Mouse (Mus musculus) thymus, adult 2 months (tissue): ENCODE data around the gene Echdc3. TPM values are rescaled to one million over a fixed set of nuclear protein-coding genes. Genes with fewer than 3 reads are reported as not detected.
A peak's percentile ranks its signal among the peaks of the same experiment; 100 is the strongest.

ENCODE experiments used
- DNase-seq: peaks from one replicate; pipeline ENCODE4 v3.0.0; 2021
- H3K27ac ChIP-seq: fragments of 200-500 bp; 2 replicates; pipeline ENCODE4 v1.5.1; 2012; ENCODE audit warnings: low read length, control low read depth; ENCODE audit not compliant: control insufficient read depth, insufficient read depth
- H3K27me3 ChIP-seq: fragments of 200-500 bp; 2 replicates; pipeline ENCODE4 v1.6.1; 2012; ENCODE audit warnings: mild to moderate bottlenecking, low read length, moderate library complexity, mixed read lengths; ENCODE audit not compliant: control insufficient read depth, insufficient read depth
- H3K36me3 ChIP-seq: fragments of 200-500 bp; 2 replicates; pipeline ENCODE4 v1.6.1; 2012; ENCODE audit warnings: mild to moderate bottlenecking, low read length, moderate library complexity; ENCODE audit not compliant: control insufficient read depth, insufficient read depth
- H3K4me1 ChIP-seq: fragments of 200-500 bp; replicated peaks from 2 replicates; pipeline ENCODE4 v1.6.1; 2012; ENCODE audit warnings: low read length; ENCODE audit not compliant: control insufficient read depth, insufficient read depth
- H3K4me3 ChIP-seq: fragments of 200-500 bp; 2 replicates; pipeline ENCODE4 v1.5.1; 2012; ENCODE audit warnings: mild to moderate bottlenecking, low read length, control low read depth, moderate library complexity; ENCODE audit not compliant: control insufficient read depth, insufficient read depth
- CTCF ChIP-seq: fragments of 200-500 bp; IDR thresholded peaks from 2 replicates; pipeline ENCODE4 v1.5.1; 2012; ENCODE audit warnings: mild to moderate bottlenecking, control low read depth, low read length, moderate library complexity, borderline replicate concordance; ENCODE audit not compliant: control insufficient read depth, poor library complexity, insufficient read depth; ENCODE audit errors: extremely low read depth
- POLR2A ChIP-seq: fragments of 200-500 bp; IDR thresholded peaks from 2 replicates; pipeline ENCODE4 v1.6.1; 2012; ENCODE audit warnings: mild to moderate bottlenecking, low read length, control low read depth, moderate library complexity; ENCODE audit not compliant: control insufficient read depth, poor library complexity, insufficient read depth; ENCODE audit errors: extremely low read depth
- WGBS: fragments of 180-500 bp; shearing (Covaris S2); methylation state at CpG from one replicate; pipeline ENCODE4 v1.1.7; 2018; 5-methylcytosine and 5-hydroxymethylcytosine counted together
- polyA plus RNA-seq: library from polyadenylated mRNA; depleted of rRNA; stranded (reverse); fragments of >200 nt; gene quantifications from 2 replicates; pipeline ENCODE4 v1.2.3, GENCODE M21; 2012

Gene Echdc3
- polyA plus RNA-seq, 1 experiment, result 5.3 TPM

DNA sequence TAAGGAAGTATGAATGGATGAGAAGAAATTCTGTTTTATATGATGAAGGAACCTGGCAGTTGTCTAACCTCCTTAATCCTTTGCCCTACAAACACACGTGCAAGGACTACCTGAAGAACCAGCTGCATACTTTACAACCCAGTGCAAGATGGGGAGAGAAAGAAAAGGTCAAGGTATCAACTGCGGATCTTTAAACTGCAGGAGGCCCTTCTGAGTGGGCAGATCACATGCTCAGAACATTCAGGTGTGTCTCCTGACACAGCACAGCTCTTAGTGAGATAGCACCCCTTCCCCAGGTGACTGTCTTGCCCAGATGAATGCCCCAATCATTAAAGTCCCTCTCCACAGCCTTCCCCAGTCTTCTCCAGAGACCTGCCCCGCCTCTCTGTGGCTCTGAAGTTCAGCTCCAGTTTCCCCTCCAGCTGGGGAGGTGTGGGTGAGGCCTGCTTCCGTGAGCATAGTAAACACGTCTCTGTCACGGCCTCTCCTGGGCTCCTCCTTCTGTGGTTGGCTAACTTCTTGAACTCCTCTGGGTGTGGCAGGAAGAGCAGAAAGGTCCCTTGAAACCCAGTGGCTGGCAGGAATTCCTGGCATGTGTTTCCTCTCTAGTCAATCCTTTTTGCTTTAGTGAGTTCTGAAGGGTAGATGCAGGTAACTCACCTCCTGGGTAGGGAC, 50.3 kb downstream of the Echdc3 start:
- WGBS, result 24% methylated on average over 6 of the region's 6 CpGs
- no peak for TF ChIP-seq POLR2A
- no peak for TF ChIP-seq CTCF
- H3K36me3 ChIP-seq, result no peaks in the 10 kb centered on the region
- no peak overlapping the region for H3K4me3 ChIP-seq
- no peaks in the 10 kb centered on the region for H3K27me3 ChIP-seq
- peak; percentile 19 for DNase-seq
- peaks cover 6% of the 10 kb centered on the region; the same call in 1 of the 2 replicates for H3K4me1 ChIP-seq
- H3K27ac ChIP-seq, result no peak overlapping the region

DNA sequence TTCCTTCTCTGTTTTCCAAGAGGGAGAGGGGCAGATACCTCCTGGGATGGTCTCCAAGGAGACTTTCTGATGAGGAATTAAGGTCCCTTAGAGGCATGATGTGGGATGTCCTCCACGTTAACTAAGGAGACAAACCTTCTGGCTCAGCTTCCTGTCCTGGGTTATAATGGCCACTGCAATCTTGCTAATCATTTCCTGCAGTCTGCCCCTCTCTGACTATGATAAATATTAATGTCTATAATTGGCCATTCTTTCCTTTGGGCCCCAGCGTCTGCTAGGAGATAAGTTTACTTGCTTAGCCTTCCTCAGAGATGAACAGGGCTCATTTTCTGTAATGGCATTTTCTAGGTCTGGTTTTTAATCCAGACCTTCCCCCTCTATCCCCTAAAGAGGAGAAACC, 53.1 kb downstream of the Echdc3 start:
- H3K27ac ChIP-seq, result no peak overlapping the region
- no peaks in the 10 kb centered on the region for H3K36me3 ChIP-seq
- TF ChIP-seq POLR2A (no peak), CTCF (no peak)
- no peak overlapping the region for H3K4me3 ChIP-seq
- no peak for DNase-seq
- H3K27me3 ChIP-seq, result no peaks in the 10 kb centered on the region
- H3K4me1 ChIP-seq, result peaks cover 6% of the 10 kb centered on the region; the same call in 1 of the 2 replicates
- 70% methylated on average over 2 of the region's 2 CpGs for WGBS

GRCm38 (mm10) chr2:6159219-6159618, 53.6 kb downstream of the Echdc3 start:
- no peaks in the 10 kb centered on the region for H3K27me3 ChIP-seq
- no peaks in the 10 kb centered on the region for H3K36me3 ChIP-seq
- WGBS, result 91% methylated on average over 9 of the region's 9 CpGs
- H3K27ac ChIP-seq, result no peak overlapping the region
- H3K4me3 ChIP-seq, result no peak overlapping the region
- no peak for TF ChIP-seq POLR2A
- no peak for TF ChIP-seq CTCF
- DNase-seq, result no peak
- peaks cover 6% of the 10 kb centered on the region; the same call in 1 of the 2 replicates for H3K4me1 ChIP-seq

DNA sequence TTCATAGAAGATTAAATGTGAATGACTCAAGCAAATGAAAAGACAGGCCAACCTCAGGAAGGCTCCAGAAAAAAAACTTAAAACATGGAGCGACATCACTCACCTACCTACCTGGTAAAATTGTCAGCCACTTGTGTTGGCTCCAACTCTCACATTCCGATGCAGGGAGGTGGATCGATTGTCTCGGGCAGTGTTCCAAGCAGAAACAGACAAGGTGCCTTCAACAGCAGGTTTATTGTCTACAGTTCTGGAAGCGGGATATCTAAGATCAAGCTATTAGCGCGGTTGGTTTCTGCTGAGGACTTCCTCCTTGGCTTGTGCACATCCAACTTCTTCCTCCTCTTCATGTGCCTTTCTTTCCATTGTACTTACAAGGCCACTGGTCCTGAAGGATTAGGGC, 55.2 kb downstream of the Echdc3 start:
- H3K27me3 ChIP-seq, result no peaks in the 10 kb centered on the region
- 92% methylated on average over 7 of the region's 7 CpGs for WGBS
- H3K4me1 ChIP-seq, result no peaks in the 10 kb centered on the region
- H3K4me3 ChIP-seq, result no peak overlapping the region
- no peaks in the 10 kb centered on the region for H3K36me3 ChIP-seq
- no peak for DNase-seq
- no peak for TF ChIP-seq POLR2A
- TF ChIP-seq CTCF, result no peak
- H3K27ac ChIP-seq, result no peak overlapping the region

DNA sequence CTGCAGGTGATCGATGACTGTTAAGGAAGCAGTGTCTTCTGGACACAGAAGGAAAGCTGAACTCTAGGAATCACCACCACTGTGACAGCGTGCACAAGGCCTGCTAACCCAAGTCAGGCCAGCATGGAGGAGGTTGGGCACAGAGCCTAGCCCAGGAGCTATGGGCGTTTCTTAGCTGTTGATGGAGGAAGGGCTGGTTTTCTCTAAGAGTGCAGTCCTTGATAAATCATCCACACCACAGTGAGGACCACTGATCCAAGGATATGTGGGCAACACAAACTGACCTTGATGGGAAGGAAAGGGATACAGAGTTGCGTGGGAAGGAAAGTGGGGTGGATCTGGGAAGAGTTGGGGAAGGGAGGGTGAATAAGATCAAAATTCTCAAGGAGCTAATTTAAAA, 55.6 kb downstream of the Echdc3 start:
- no peak overlapping the region for H3K4me3 ChIP-seq
- no peaks in the 10 kb centered on the region for H3K36me3 ChIP-seq
- no peak for DNase-seq
- H3K27me3 ChIP-seq, result no peaks in the 10 kb centered on the region
- WGBS, result 96% methylated on average over 4 of the region's 4 CpGs
- no peaks in the 10 kb centered on the region for H3K4me1 ChIP-seq
- TF ChIP-seq CTCF (no peak), POLR2A (no peak)
- H3K27ac ChIP-seq, result no peak overlapping the region

- Histone ChIP-seq H3K27ac (no peak overlapping the region), H3K4me3 (no peak overlapping the region), H3K27me3 (no peaks in the 10 kb centered on the region), H3K4me1 (no peaks in the 10 kb centered on the region), H3K36me3 (no peaks in the 10 kb centered on the region)
- no peak for DNase-seq
- TF ChIP-seq CTCF (no peak), POLR2A (no peak)
- WGBS, result 96% methylated on average over 5 of the region's 5 CpGs
Measured at GRCm38 (mm10) chr2:6149801-6150200, 63.0 kb downstream of the Echdc3 start.

DNA sequence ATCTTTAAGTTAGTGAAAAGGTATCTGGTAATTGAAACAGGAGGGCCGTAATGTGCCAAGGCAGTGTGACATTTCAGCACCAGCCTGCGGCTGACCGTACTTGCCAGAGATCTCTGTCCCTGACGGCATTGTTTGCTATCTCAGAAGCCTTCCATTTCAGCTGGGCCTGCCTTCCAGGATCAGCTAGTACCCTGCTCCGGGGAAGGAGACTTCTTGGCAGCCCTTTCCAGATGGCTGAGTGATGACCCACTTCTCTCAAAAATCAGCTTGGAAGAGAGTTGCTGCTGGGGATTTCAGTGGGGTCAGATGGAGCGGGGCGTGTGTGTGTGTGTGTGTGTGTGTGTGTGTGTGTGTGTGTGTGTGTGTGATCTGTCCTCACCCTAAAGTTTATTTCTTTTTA, 65.9 kb downstream of the Echdc3 start:
- 93% methylated on average over 7 of the region's 7 CpGs for WGBS

More for the DNA sequence above, 65.9 kb downstream of the Echdc3 start:
- no peak for DNase-seq
- Histone ChIP-seq H3K4me1 (no peaks in the 10 kb centered on the region), H3K27ac (no peak overlapping the region), H3K4me3 (no peak overlapping the region), H3K36me3 (no peaks in the 10 kb centered on the region), H3K27me3 (no peaks in the 10 kb centered on the region)
- no peak for TF ChIP-seq POLR2A
- TF ChIP-seq CTCF, result no peak
